Mouse (Mus musculus) MEL (cell line): ENCODE data around the gene Lemd1. TPM values are rescaled to one million over a fixed set of nuclear protein-coding genes. Genes with fewer than 3 reads are reported as not detected.

Source experiments
- DNase-seq: peaks from one replicate; pipeline ENCODE4 v3.0.0; 2011; ENCODE audit warnings: low read depth, low spot score
- H3K27ac ChIP-seq: 2 replicates; pipeline ENCODE4 v1.5.1; 2012; ENCODE audit warnings: low read depth, mild to moderate bottlenecking, control low read depth, low read length, moderate library complexity; ENCODE audit not compliant: control insufficient read depth
- H3K27me3 ChIP-seq, 2 experiments: fragments of 150-350 bp in 1 of 2; sonication (generic) in 1 of 2; 2 replicates each; pipeline ENCODE4 v1.6.1; 2012; ENCODE audit warnings: low read length in 2 of 2, mild to moderate bottlenecking in 2 of 2, improper control_type of control experiment in 1 of 2, moderate library complexity in 1 of 2; ENCODE audit not compliant: insufficient read depth in 2 of 2, control insufficient read depth in 1 of 2
- H3K36me3 ChIP-seq, 2 experiments: 2 replicates each; pipeline ENCODE4 v1.6.1; 2012 to 2014; ENCODE audit warnings: low read length in 2 of 2, improper control_type of control experiment in 1 of 2, inconsistent platforms in 1 of 2, mild to moderate bottlenecking in 1 of 2; ENCODE audit not compliant: insufficient read depth in 2 of 2, control insufficient read depth in 1 of 2
- H3K4me1 ChIP-seq, 2 experiments: fragments of 150-350 bp in 1 of 2; sonication (generic) in 1 of 2; 2 replicates each; pipeline ENCODE4 v1.6.1; 2012; ENCODE audit warnings: low read length in 2 of 2, improper control_type of control experiment in 1 of 2, mild to moderate bottlenecking in 1 of 2; ENCODE audit not compliant: insufficient read depth in 2 of 2, control insufficient read depth in 1 of 2
- H3K4me3 ChIP-seq, 2 experiments: fragments of 150-350 bp in 1 of 2; sonication (generic) in 1 of 2; 2 replicates each; pipeline ENCODE4 v1.5.1; 2012; ENCODE audit warnings: low read depth in 2 of 2, low read length in 2 of 2, mild to moderate bottlenecking in 2 of 2, moderate library complexity in 2 of 2, control low read depth in 1 of 2, improper control_type of control experiment in 1 of 2; ENCODE audit not compliant: control insufficient read depth in 1 of 2, insufficient read depth in 1 of 2
- H3K79me2 ChIP-seq: 2 replicates; pipeline ENCODE4 v1.6.1; 2012; ENCODE audit warnings: mild to moderate bottlenecking, low read length, moderate library complexity; ENCODE audit not compliant: control insufficient read depth, poor library complexity, insufficient read depth
- H3K9ac ChIP-seq: 2 replicates; pipeline ENCODE4 v1.6.1; 2012; ENCODE audit warnings: low read depth, mild to moderate bottlenecking, control low read depth, low read length, moderate library complexity; ENCODE audit not compliant: control insufficient read depth, poor library complexity, severe bottlenecking
- H3K9me3 ChIP-seq: fragments of 150-350 bp; sonication (generic); replicated peaks from 2 replicates; pipeline ENCODE4 v1.6.1; 2012; ENCODE audit warnings: mild to moderate bottlenecking, low read length, improper control_type of control experiment, moderate library complexity; ENCODE audit not compliant: insufficient read depth
- BHLHE40 ChIP-seq: IDR thresholded peaks from 2 replicates; pipeline ENCODE4 v1.6.1; 2012; ENCODE audit warnings: low read depth, mild to moderate bottlenecking, inconsistent platforms, low read length, improper control_type of control experiment, borderline replicate concordance
- CHD2 ChIP-seq: IDR thresholded peaks from 2 replicates; pipeline ENCODE4 v1.6.1; 2011; ENCODE audit warnings: low read length, improper control_type of control experiment
- E2F4 ChIP-seq: IDR thresholded peaks from 2 replicates; pipeline ENCODE4 v1.6.1; 2011; ENCODE audit warnings: low read depth, low read length, improper control_type of control experiment, borderline replicate concordance
- EP300 ChIP-seq, 2 experiments: IDR thresholded peaks; 2 replicates each; pipeline ENCODE4 v1.6.1; 2011; ENCODE audit warnings: improper control_type of control experiment in 2 of 2, low read length in 2 of 2, low read depth in 1 of 2, mild to moderate bottlenecking in 1 of 2
- ETS1 ChIP-seq: IDR thresholded peaks from 2 replicates; pipeline ENCODE4 v1.6.1; 2012; ENCODE audit warnings: low read depth, mild to moderate bottlenecking, inconsistent platforms, low read length, improper control_type of control experiment, moderate library complexity
- GABPA ChIP-seq: IDR thresholded peaks from 2 replicates; pipeline ENCODE4 v1.6.1; 2012; ENCODE audit warnings: low read depth, mild to moderate bottlenecking, inconsistent platforms, low read length, improper control_type of control experiment, moderate library complexity
- GATA1 ChIP-seq: IDR thresholded peaks from 2 replicates; pipeline ENCODE4 v1.6.1; 2011; ENCODE audit warnings: low read depth, low read length, improper control_type of control experiment
- HCFC1 ChIP-seq: IDR thresholded peaks from 2 replicates; pipeline ENCODE4 v1.6.1; 2012; ENCODE audit warnings: low read depth, mild to moderate bottlenecking, inconsistent platforms, low read length, improper control_type of control experiment, moderate library complexity
- JUND ChIP-seq: IDR thresholded peaks from 2 replicates; pipeline ENCODE4 v1.6.1; 2011; ENCODE audit warnings: low read depth, mild to moderate bottlenecking, improper control_type of control experiment, low read length
- KAT2A ChIP-seq: conservative IDR thresholded peaks from 2 replicates; pipeline ENCODE4 v1.6.1; 2012; ENCODE audit warnings: low read depth, low read length, improper control_type of control experiment, inconsistent platforms
- MAX ChIP-seq: IDR thresholded peaks from 2 replicates; pipeline ENCODE4 v1.6.1; 2011; ENCODE audit warnings: low read length, improper control_type of control experiment
- MEF2A ChIP-seq: IDR thresholded peaks from 2 replicates; pipeline ENCODE4 v1.6.1; 2014; ENCODE audit warnings: low read depth, mild to moderate bottlenecking, inconsistent platforms, low read length, improper control_type of control experiment; ENCODE audit not compliant: poor library complexity, insufficient replicate concordance, severe bottlenecking; ENCODE audit errors: extremely low read depth
- NRF1 ChIP-seq: IDR thresholded peaks from 2 replicates; pipeline ENCODE4 v1.6.1; 2014; ENCODE audit warnings: low read depth, mild to moderate bottlenecking, inconsistent platforms, low read length, improper control_type of control experiment, moderate library complexity; ENCODE audit not compliant: poor library complexity, insufficient read depth, severe bottlenecking
- RAD21 ChIP-seq: IDR thresholded peaks from 2 replicates; pipeline ENCODE4 v1.6.1; 2011; ENCODE audit warnings: mild to moderate bottlenecking, low read depth, low read length, improper control_type of control experiment
- RCOR1 ChIP-seq: IDR thresholded peaks from 2 replicates; pipeline ENCODE4 v1.6.1; 2012; ENCODE audit warnings: low read depth, mild to moderate bottlenecking, inconsistent platforms, low read length, improper control_type of control experiment
- SMC3 ChIP-seq: IDR thresholded peaks from 2 replicates; pipeline ENCODE4 v1.6.1; 2011; ENCODE audit warnings: low read depth, low read length, improper control_type of control experiment
- TAL1 ChIP-seq: IDR thresholded peaks from 2 replicates; pipeline ENCODE4 v1.6.1; 2012; ENCODE audit warnings: mild to moderate bottlenecking, inconsistent platforms, low read length, moderate library complexity, mixed read lengths
- ZC3H11A ChIP-seq: IDR thresholded peaks from 2 replicates; pipeline ENCODE4 v1.6.1; 2012; ENCODE audit warnings: low read depth, mild to moderate bottlenecking, inconsistent platforms, low read length, improper control_type of control experiment
- ZKSCAN1 ChIP-seq: IDR thresholded peaks from 2 replicates; pipeline ENCODE4 v1.6.1; 2012; ENCODE audit warnings: low read depth, mild to moderate bottlenecking, inconsistent platforms, low read length, improper control_type of control experiment, moderate library complexity
- polyA plus RNA-seq, 2 experiments: library from polyadenylated mRNA; stranded (reverse) in 1 of 2; unstranded in 1 of 2; fragments of >175 nt in 1 of 2; fragments of >200 nt in 1 of 2; gene quantifications; 2 replicates each; pipeline versions ENCODE4 v1.2.1 to v1.2.4; 2012; ENCODE audit warnings: low replicate concordance in 2 of 2, low read depth in 1 of 2; ENCODE audit not compliant: insufficient read length in 2 of 2, insufficient read depth in 1 of 2, missing spikeins in 1 of 2
- total RNA-seq: library from RNA; depleted of rRNA; stranded (reverse); fragments of 300-350 nt; gene quantifications from 2 replicates; pipeline ENCODE4 v1.2.3, GENCODE M21; 2012

Gene Lemd1
- total and polyA plus RNA-seq, 3 experiments = not detected

DNA sequence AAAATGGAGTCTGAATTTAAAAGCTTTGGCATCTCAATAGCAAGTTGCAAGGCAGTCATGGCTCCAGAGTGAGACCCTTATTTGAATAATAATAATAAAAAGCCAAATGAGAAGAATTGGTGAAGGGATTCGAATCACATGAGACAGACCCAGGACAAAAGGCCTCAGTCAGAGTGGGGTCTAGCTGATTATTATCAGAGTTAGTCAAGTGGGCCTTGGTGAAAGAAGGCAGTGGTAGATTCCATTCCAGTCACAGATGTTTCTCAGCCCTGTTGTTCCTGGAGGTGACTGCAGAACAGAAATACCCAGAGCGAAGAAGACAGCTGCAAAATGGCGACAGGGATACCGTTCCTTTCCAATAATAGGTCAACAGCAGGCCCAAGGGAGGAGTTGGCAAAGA lies 72.4 kb downstream of the Lemd1 start:
- Histone ChIP-seq H3K27ac (no peak overlapping the region), H3K4me3 (no peak overlapping the region), H3K4me1 (peaks cover 0 to 6% of the 10 kb centered on the region in 2 experiments; a peak in 2 of 4 replicates), H3K36me3 (peaks cover 0 to 4% of the 10 kb centered on the region in 2 experiments; a peak in 2 of 4 replicates), H3K79me2 (no peaks in the 10 kb centered on the region), H3K9ac (no peak overlapping the region), H3K9me3 (no peaks in the 10 kb centered on the region), H3K27me3 (peaks cover 0 to 2% of the 10 kb centered on the region in 2 experiments; a peak in 1 of 4 replicates)
- DNase-seq = no peak
- TF ChIP-seq JUND = no peak
- no peak for TF ChIP-seq E2F4
- TF ChIP-seq MAX = no peak
- no peak for TF ChIP-seq RCOR1
- no peak for TF ChIP-seq MEF2A
- TF ChIP-seq RAD21 = no peak
- no peak for TF ChIP-seq KAT2A
- TF ChIP-seq ZC3H11A = no peak
- TF ChIP-seq SMC3 = no peak
- TF ChIP-seq CHD2 = no peak
- no peak for TF ChIP-seq EP300 (IDR thresholded peaks at IDR 0.05; ENCODE audit: low read depth in 1 of 2, low read length in 2 of 2)
- TF ChIP-seq GABPA = no peak
- no peak for TF ChIP-seq HCFC1
- TF ChIP-seq GATA1 = no peak

GRCm38 (mm10) chr1:132264577-132264976 lies 73.3 kb downstream of the Lemd1 start:
- peaks cover 0 to 4% of the 10 kb centered on the region in 2 experiments; a peak in 2 of 4 replicates for H3K36me3 ChIP-seq
- no peaks in the 10 kb centered on the region for H3K9me3 ChIP-seq
- peaks cover 0 to 2% of the 10 kb centered on the region in 2 experiments; a peak in 1 of 4 replicates for H3K27me3 ChIP-seq
- H3K79me2 ChIP-seq = no peaks in the 10 kb centered on the region
- H3K9ac ChIP-seq = no peak overlapping the region
- TF ChIP-seq ETS1 (peak; percentile 80), EP300 (IDR thresholded peaks at IDR 0.05; ENCODE audit: low read depth in 1 of 2, low read length in 2 of 2) (peak in 1 of 2 experiments; percentile 15; a peak in 1 of 4 replicates), ZKSCAN1 (no peak), SMC3 (no peak), TAL1 (no peak), GATA1 (0 out of 2 replicates have a peak, but pooled peaks have one; percentile 7), BHLHE40 (no peak), NRF1 (no peak), ZC3H11A (no peak)
- no peak overlapping the region for H3K27ac ChIP-seq
- H3K4me1 ChIP-seq = peaks cover 0 to 6% of the 10 kb centered on the region in 2 experiments; a peak in 2 of 4 replicates
- no peak overlapping the region for H3K4me3 ChIP-seq
- DNase-seq = peak; percentile 60
